Mouse (Mus musculus): ENCODE measurements around the gene Slc24a1.
"Not testable (repeated sequence)": the region's sequence is repeated elsewhere in the genome, so short reads cannot be mapped to it uniquely, and the experiment has no call there.

The Slc24a1 gene

GRCm38 (mm10) chr9:64951161-64951657, at the start of gene Slc24a1:
Gene Slc24a1 (minus strand): TSS chr9:64951607.
- DNase-seq: no peak

- DNase-seq: not testable (repeated sequence)
Observed at GRCm38 (mm10) chr9:64995464-64995863, 44.1 kb upstream of the Slc24a1 start.

- no peak for DNase-seq
Observed at GRCm38 (mm10) chr9:64990291-64990690, 38.9 kb upstream of the Slc24a1 start.

- DNase-seq: no peak
Observed at GRCm38 (mm10) chr9:64988443-64988842, 37.0 kb upstream of the Slc24a1 start.

- no peak for DNase-seq
Observed at GRCm38 (mm10) chr9:64987651-64988050, 36.2 kb upstream of the Slc24a1 start.

GRCm38 (mm10) chr9:64985807-64986206, 34.4 kb upstream of the Slc24a1 start:
- DNase-seq: no peak

- no peak for DNase-seq
Observed at GRCm38 (mm10) chr9:64985037-64985794, 33.8 kb upstream of the Slc24a1 start.

- no peak for DNase-seq
Observed at GRCm38 (mm10) chr9:64981904-64982303, 30.5 kb upstream of the Slc24a1 start.

GRCm38 (mm10) chr9:64980548-64980947, 29.1 kb upstream of the Slc24a1 start:
- no peak for DNase-seq

- no peak for DNase-seq
Observed at GRCm38 (mm10) chr9:64960978-64961320, 9.5 kb upstream of the Slc24a1 start.

- peak; percentile 97 for DNase-seq
Observed at GRCm38 (mm10) chr9:64960117-64960977, 8.9 kb upstream of the Slc24a1 start, which contains the start of gene Ints14. Gene Ints14 (plus strand): TSS chr9:64960905.

GRCm38 (mm10) chr9:64957276-64957675, 5.9 kb upstream of the Slc24a1 start:
- no peak for DNase-seq

- DNase-seq: no peak
Observed at GRCm38 (mm10) chr9:64956337-64956736, 4.9 kb upstream of the Slc24a1 start.

- DNase-seq: no peak
Observed at GRCm38 (mm10) chr9:64953190-64953589, 1.8 kb upstream of the Slc24a1 start.

- no peak for DNase-seq
Observed at GRCm38 (mm10) chr9:64952055-64952454, 648 bp upstream of the Slc24a1 start.

- DNase-seq: no peak
Observed at GRCm38 (mm10) chr9:64947483-64948095, 3.8 kb downstream of the Slc24a1 start.

GRCm38 (mm10) chr9:64943997-64944396, 7.4 kb downstream of the Slc24a1 start:
- no peak for DNase-seq

- DNase-seq: no peak
Observed at GRCm38 (mm10) chr9:64941650-64942049, 9.8 kb downstream of the Slc24a1 start.

GRCm38 (mm10) chr9:64940731-64941346, 10.6 kb downstream of the Slc24a1 start:
- no peak for DNase-seq

GRCm38 (mm10) chr9:64939790-64940189, 11.6 kb downstream of the Slc24a1 start:
- DNase-seq: no peak

GRCm38 (mm10) chr9:64939281-64939680, 12.1 kb downstream of the Slc24a1 start:
- DNase-seq: no peak

GRCm38 (mm10) chr9:64938535-64938934, 12.9 kb downstream of the Slc24a1 start:
- DNase-seq: no peak

- no peak for DNase-seq
Observed at GRCm38 (mm10) chr9:64937491-64937890, 13.9 kb downstream of the Slc24a1 start.

Measured in cerebellum, adult 8-10 months (tissue).